Mouse (Mus musculus) midbrain, embryonic 13.5 days (tissue): ENCODE measurements at regions not wholly inside any gene's neighbourhood (a gene's known extent, or its start where the extent isn't known, plus 50 kb on each side); places are given as distances from the start of the nearest gene placed in this dataset.

Source experiments
- ATAC-seq: fragments of 200-750 bp; cut with Nextera tagmentation; 2 replicates; pipeline ENCODE4 v1.8.0; 2017; ENCODE audit warnings: mild to moderate bottlenecking, moderate TSS enrichment, moderate library complexity
- H3K27ac ChIP-seq: fragments of 300-500 bp; sonication (generic); 2 replicates; pipeline ENCODE4 v1.5.1; 2015; ENCODE audit warnings: inconsistent platforms, mild to moderate bottlenecking, moderate library complexity
- H3K27me3 ChIP-seq: fragments of 300-500 bp; sonication (generic); 2 replicates; pipeline ENCODE4 v1.6.1; 2015; ENCODE audit warnings: mild to moderate bottlenecking, inconsistent platforms
- H3K36me3 ChIP-seq: fragments of 300-500 bp; sonication (generic); 2 replicates; pipeline ENCODE4 v1.6.1; 2015; ENCODE audit warnings: mild to moderate bottlenecking, inconsistent platforms
- H3K4me1 ChIP-seq: fragments of 300-500 bp; sonication (generic); replicated peaks from 2 replicates; pipeline ENCODE4 v1.6.1; 2015; ENCODE audit warnings: inconsistent platforms
- H3K4me2 ChIP-seq: fragments of 300-500 bp; sonication (generic); replicated peaks from 2 replicates; pipeline ENCODE4 v1.6.1; 2015; ENCODE audit warnings: moderate library complexity, mild to moderate bottlenecking, inconsistent platforms
- H3K4me3 ChIP-seq: fragments of 300-500 bp; sonication (generic); replicated peaks from 2 replicates; pipeline ENCODE4 v1.5.1; 2015; ENCODE audit warnings: mild to moderate bottlenecking, inconsistent platforms
- H3K9ac ChIP-seq: fragments of 300-500 bp; sonication (generic); replicated peaks from 2 replicates; pipeline ENCODE4 v1.6.1; 2015; ENCODE audit warnings: mild to moderate bottlenecking, inconsistent platforms
- H3K9me3 ChIP-seq: fragments of 300-500 bp; sonication (generic); 2 replicates; pipeline ENCODE4 v1.6.1; 2016; ENCODE audit warnings: mild to moderate bottlenecking, inconsistent platforms
- WGBS: fragments of 180-500 bp; shearing (Covaris S2); methylation state at CpG from one replicate; pipeline ENCODE4 v1.1.7; 2015; 5-methylcytosine and 5-hydroxymethylcytosine counted together

DNA sequence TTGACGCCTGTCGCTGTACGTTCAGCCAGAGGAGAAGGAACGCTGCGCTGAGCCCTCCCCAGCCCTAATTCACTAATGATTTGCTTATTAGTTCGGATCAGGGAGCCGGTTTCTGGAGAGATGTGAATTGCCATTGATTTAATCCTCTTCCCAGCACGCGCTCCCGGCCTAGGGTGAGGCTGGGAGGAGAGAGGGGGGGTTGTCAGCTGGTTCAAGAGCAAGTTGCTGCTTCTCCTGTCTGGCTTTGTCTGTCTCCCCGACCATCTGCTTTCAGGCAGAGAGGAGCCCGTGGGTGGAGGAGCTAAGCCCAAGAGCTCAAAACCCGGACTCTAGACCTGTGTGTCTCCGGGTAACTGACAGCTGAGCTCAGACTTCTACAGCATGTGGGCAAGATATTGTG is 304.4 kb downstream of the H2al1j start:
- H3K4me2 ChIP-seq = peak overlapping the region; percentile 37
- H3K36me3 ChIP-seq = no peaks in the 10 kb centered on the region
- 0 out of 2 replicates have a peak overlapping the region, but pooled peaks have one; percentile 6 for H3K4me3 ChIP-seq
- peaks cover 22% of the 10 kb centered on the region for H3K4me1 ChIP-seq
- H3K9ac ChIP-seq = no peak overlapping the region
- H3K27ac ChIP-seq = peak overlapping the region; percentile 51
- WGBS = 28% methylated on average over 14 of the region's 14 CpGs
- peaks cover 25% of the 10 kb centered on the region; the same call in 1 of the 2 replicates for H3K27me3 ChIP-seq
- peak; percentile 71 for ATAC-seq
- no peaks in the 10 kb centered on the region for H3K9me3 ChIP-seq

DNA sequence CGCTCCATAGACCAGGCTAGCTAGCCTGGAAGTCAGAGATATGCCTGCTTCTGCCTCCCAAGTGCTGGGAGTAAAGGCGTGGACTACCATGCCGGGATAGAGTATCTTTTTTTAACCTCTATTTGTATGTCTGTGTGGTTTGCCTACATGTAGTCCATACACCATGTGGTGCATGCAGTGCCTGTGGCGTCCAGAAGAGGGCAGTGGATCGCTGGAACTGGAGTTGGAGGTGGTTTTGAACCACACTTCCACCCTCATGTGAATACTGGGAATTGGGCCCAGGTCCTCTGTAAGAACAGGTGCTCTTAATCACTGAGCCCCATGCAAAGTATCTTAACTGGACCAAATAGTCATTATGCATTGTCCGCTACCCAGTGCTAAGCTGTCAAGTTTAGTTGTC is 306.2 kb downstream of the H2al1j start:
- WGBS = 65% methylated on average over 6 of the region's 6 CpGs
- no peak overlapping the region for H3K9ac ChIP-seq
- H3K36me3 ChIP-seq = no peaks in the 10 kb centered on the region
- no peak overlapping the region for H3K4me3 ChIP-seq
- no peak overlapping the region for H3K4me2 ChIP-seq
- ATAC-seq = no peak
- no peaks in the 10 kb centered on the region for H3K9me3 ChIP-seq
- H3K4me1 ChIP-seq = peaks cover 26% of the 10 kb centered on the region
- peaks cover 20% of the 10 kb centered on the region for H3K27me3 ChIP-seq
- no peak overlapping the region for H3K27ac ChIP-seq

DNA sequence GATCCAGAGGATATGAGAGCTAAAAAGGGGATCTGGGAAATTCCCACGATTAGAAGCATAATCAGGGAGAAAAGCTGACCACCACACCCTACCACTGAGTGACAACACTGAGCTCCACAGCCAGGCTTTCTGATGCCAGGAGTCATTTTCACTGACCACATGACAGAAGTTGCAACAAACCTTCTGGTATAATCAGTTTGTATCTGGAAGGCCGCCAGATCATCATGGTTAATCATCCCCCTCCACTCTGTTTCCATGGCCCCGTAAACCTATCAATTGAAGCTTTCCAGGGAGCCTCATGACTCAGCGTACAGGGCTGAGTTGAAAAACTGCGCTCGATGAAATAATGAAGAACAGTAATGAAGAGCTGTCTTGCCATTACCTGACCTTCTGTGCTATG is 316.9 kb downstream of the H2al1j start:
- Histone ChIP-seq H3K9me3 (no peaks in the 10 kb centered on the region), H3K4me3 (no peak overlapping the region), H3K27me3 (no peaks in the 10 kb centered on the region), H3K36me3 (no peaks in the 10 kb centered on the region), H3K27ac (no peak overlapping the region), H3K4me2 (no peak overlapping the region), H3K4me1 (no peaks in the 10 kb centered on the region), H3K9ac (no peak overlapping the region)
- ATAC-seq = no peak
- 69% methylated on average over 6 of the region's 6 CpGs for WGBS

GRCm38 (mm10) chrX:11646681-11647526 is 319.3 kb downstream of the H2al1j start:
- no peak for ATAC-seq
- no peak overlapping the region for H3K4me2 ChIP-seq

GRCm38 (mm10) chrX:11647527-11647836 is 319.9 kb downstream of the H2al1j start:
- Histone ChIP-seq H3K4me3 (no peak overlapping the region), H3K4me1 (no peaks in the 10 kb centered on the region), H3K36me3 (no peaks in the 10 kb centered on the region), H3K9me3 (no peaks in the 10 kb centered on the region), H3K27me3 (no peaks in the 10 kb centered on the region), H3K9ac (no peak overlapping the region), H3K27ac (no peak overlapping the region), H3K4me2 (no peak overlapping the region)
- ATAC-seq = no peak
- WGBS = 65% methylated on average over 1 of the region's 1 CpGs

More at GRCm38 (mm10) chrX:11646681-11647526, 319.3 kb downstream of the H2al1j start:
- H3K9ac ChIP-seq = no peak overlapping the region
- no peaks in the 10 kb centered on the region for H3K9me3 ChIP-seq
- no peak overlapping the region for H3K4me3 ChIP-seq
- H3K27me3 ChIP-seq = no peaks in the 10 kb centered on the region
- 84% methylated on average over 7 of the region's 7 CpGs for WGBS
- no peaks in the 10 kb centered on the region for H3K4me1 ChIP-seq
- no peak overlapping the region for H3K27ac ChIP-seq
- H3K36me3 ChIP-seq = no peaks in the 10 kb centered on the region

- no peak overlapping the region for H3K4me3 ChIP-seq
- H3K27ac ChIP-seq = no peak overlapping the region
- 91% methylated on average over 2 of the region's 2 CpGs for WGBS
- no peaks in the 10 kb centered on the region for H3K36me3 ChIP-seq
- H3K4me2 ChIP-seq = no peak overlapping the region
- no peaks in the 10 kb centered on the region for H3K4me1 ChIP-seq
- H3K27me3 ChIP-seq = peaks cover 6% of the 10 kb centered on the region; the same call in 1 of the 2 replicates
- no peak overlapping the region for H3K9ac ChIP-seq
- ATAC-seq = no peak
- H3K9me3 ChIP-seq = no peaks in the 10 kb centered on the region
Measured at GRCm38 (mm10) chrX:11653336-11653735, 325.7 kb downstream of the H2al1j start.

DNA sequence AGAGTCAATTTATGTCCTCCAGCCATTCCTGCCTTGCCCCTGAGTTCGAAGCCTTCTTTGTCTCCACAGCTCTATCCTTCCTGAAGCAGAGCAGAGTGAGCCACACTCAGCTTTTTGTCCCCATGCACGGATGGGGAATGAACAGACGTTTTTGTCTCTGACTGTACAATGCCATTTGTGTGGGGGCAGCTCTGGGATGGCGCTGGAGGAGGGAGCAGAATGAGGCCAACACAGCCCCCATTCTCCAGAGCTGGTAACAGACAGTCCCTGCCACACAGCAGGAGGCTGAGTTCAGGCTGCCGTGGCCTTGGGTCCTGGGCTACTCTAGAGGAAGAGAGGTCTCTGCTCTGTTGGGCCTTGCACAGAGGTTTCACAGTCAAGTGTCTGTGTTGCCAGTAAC is 327.4 kb downstream of the H2al1j start:
- Histone ChIP-seq H3K36me3 (no peaks in the 10 kb centered on the region), H3K4me3 (no peak overlapping the region), H3K4me1 (no peaks in the 10 kb centered on the region), H3K4me2 (no peak overlapping the region), H3K27ac (no peak overlapping the region), H3K27me3 (peaks cover 10% of the 10 kb centered on the region; the same call in 1 of the 2 replicates), H3K9ac (no peak overlapping the region), H3K9me3 (no peaks in the 10 kb centered on the region)
- no peak for ATAC-seq
- 40% methylated on average over 5 of the region's 5 CpGs for WGBS

- 49% methylated on average over 6 of the region's 6 CpGs for WGBS
Measured at GRCm38 (mm10) chrX:11655466-11655865, 327.8 kb downstream of the H2al1j start.

DNA sequence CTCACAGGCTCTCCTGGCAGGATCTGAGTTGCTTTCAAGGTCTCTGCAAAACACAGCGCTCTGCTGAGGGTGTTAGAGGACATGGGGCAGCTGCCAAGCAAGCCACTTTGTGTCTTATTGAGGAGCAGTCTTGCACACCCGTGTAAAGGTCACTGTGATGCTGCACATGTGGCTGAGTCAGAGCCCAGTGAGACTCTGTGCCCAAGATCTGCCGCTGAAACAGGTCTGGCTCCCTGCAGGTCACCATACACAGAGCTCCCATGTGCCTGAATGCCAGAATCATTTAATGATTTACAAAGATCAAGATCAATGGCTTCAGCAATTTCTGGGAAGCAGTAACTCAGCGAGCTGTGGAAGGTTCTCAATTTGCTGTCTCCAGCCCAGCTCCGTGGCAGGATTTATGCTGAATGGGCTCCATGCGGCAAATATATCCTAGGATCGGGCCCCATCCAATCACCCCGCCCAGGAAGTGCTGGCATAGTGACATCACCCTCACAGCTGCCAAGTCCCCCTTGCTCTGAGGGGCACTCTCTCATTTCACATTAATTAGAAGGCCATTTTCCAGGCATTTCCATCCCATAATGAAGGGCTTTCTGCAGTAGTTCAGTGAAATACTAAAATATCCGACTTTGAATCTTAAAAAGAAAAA is 330.1 kb downstream of the H2al1j start:
- Histone ChIP-seq H3K4me1 (no peaks in the 10 kb centered on the region), H3K36me3 (no peaks in the 10 kb centered on the region), H3K9me3 (no peaks in the 10 kb centered on the region), H3K27ac (no peak overlapping the region), H3K4me2 (no peak overlapping the region), H3K9ac (no peak overlapping the region), H3K27me3 (peaks cover 16% of the 10 kb centered on the region; the same call in 1 of the 2 replicates), H3K4me3 (no peak overlapping the region)
- WGBS = 68% methylated on average over 9 of the region's 9 CpGs
- ATAC-seq = no peak

More at GRCm38 (mm10) chrX:11655466-11655865, 327.8 kb downstream of the H2al1j start:
- no peak overlapping the region for H3K9ac ChIP-seq
- H3K27me3 ChIP-seq = peaks cover 10% of the 10 kb centered on the region; the same call in 1 of the 2 replicates
- H3K4me3 ChIP-seq = no peak overlapping the region
- no peaks in the 10 kb centered on the region for H3K36me3 ChIP-seq
- no peaks in the 10 kb centered on the region for H3K9me3 ChIP-seq
- no peaks in the 10 kb centered on the region for H3K4me1 ChIP-seq
- no peak overlapping the region for H3K27ac ChIP-seq
- H3K4me2 ChIP-seq = no peak overlapping the region
- no peak for ATAC-seq

DNA sequence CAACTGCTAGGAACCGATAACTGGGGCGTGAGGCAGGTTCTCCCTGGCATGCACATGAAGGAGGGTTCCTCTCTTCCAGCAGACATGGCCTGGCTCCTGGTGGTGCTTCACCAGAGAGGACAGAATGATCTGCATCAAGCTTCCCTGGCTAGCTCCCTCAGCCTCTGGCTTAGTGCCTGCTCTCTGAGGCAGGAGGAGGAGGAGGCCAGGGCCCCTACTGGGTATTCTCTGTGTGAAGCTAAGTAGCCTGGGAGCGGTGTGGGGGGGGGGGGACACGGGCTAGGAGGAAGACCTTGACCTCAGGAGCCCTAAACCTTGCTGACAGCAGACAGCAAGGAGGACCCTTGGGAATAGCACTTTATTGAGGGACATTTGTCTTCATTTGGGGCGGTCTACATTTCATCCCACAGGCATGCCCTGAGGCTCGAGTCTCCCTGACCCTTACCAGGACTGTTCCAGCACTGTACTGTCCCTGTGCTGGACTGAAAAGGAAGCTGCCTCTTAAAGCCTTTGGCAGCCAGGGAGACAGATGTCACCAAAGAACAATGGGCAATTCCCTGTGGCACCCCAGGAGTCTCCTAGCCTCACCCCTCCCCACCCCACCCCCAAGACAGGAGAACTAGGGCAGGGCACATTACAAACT is 335.7 kb downstream of the H2al1j start:
- peak; percentile 51; the same call in 1 of the 2 replicates for ATAC-seq
- WGBS = 28% methylated on average over 6 of the region's 6 CpGs

DNA sequence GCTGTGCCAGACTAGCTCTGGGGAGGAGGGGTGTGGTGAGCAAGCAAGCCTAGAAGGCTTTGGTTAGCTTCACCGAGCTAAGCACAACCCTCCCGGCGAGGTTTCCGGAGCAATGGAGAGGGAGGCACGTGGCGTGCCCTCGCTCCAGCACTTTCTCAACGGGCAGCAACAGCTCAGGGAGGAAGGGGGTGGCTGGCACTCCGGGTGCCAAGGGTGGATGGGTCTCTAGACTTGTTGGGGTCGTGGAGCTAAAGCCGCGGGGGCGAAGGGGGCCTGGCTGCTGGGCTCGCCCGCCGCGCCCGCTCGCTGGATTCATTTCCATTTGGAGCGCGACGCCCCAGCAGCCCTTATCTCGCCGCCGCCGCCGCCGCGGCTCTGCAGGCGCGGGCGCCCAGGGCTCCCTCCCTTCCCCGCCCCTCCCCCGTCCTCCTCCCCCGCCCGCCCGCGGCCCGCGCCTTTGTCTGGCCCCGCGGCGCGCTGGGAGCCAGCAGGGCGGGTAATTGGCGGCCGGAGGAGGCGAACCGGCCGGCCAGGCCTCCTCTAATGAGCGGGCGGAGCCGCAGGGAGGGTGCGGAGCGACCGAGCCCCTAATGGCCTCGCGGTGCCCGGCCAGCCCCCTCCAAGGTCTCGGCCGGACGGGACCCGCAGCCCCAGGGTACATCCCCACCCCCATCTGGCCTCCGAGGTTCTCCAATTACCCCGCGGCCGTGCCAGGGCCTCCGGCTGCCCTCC is 336.9 kb downstream of the H2al1j start:
- H3K36me3 ChIP-seq = no peaks in the 10 kb centered on the region
- ATAC-seq = peak; percentile 88
- peak overlapping the region; percentile 61 for H3K4me2 ChIP-seq
- H3K4me3 ChIP-seq = peak overlapping the region; percentile 37
- H3K9ac ChIP-seq = peak overlapping the region; percentile 70
- peaks cover 20% of the 10 kb centered on the region; the same call in 1 of the 2 replicates for H3K27me3 ChIP-seq
- peak overlapping the region; percentile 87 for H3K27ac ChIP-seq
- no peaks in the 10 kb centered on the region for H3K9me3 ChIP-seq
- WGBS = 8% methylated on average over 51 of the region's 68 CpGs
- peaks cover 15% of the 10 kb centered on the region for H3K4me1 ChIP-seq

More for the DNA sequence above, 335.7 kb downstream of the H2al1j start:
- H3K27ac ChIP-seq = peak overlapping the region; percentile 87
- peaks cover 15% of the 10 kb centered on the region for H3K4me1 ChIP-seq
- no peaks in the 10 kb centered on the region for H3K9me3 ChIP-seq
- peaks cover 24% of the 10 kb centered on the region; the same call in 1 of the 2 replicates for H3K27me3 ChIP-seq
- H3K36me3 ChIP-seq = no peaks in the 10 kb centered on the region
- no peak overlapping the region for H3K9ac ChIP-seq
- H3K4me3 ChIP-seq = no peak overlapping the region
- H3K4me2 ChIP-seq = no peak overlapping the region
